Mouse (Mus musculus) E14TG2a.4 (cell line): Measurements from ENCODE around the gene Nefh.

Source experiments
- CTCF ChIP-seq: conservative IDR thresholded peaks from 2 replicates; pipeline ENCODE4 v1.5.1; 2014; ENCODE audit warnings: low read length
- NANOG ChIP-seq: IDR thresholded peaks from 2 replicates; pipeline ENCODE4 v1.6.1; 2014; ENCODE audit warnings: borderline replicate concordance, low read length, mixed read lengths

GRCm38 (mm10) chr11:4894848-4895816, 52.7 kb downstream of the Nefh start, which contains the start of gene Thoc5:
- TF ChIP-seq CTCF (no peak), NANOG (no peak)
